ENCODE assay signal across 20 mouse cellular contexts in the genomic region with DNA sequence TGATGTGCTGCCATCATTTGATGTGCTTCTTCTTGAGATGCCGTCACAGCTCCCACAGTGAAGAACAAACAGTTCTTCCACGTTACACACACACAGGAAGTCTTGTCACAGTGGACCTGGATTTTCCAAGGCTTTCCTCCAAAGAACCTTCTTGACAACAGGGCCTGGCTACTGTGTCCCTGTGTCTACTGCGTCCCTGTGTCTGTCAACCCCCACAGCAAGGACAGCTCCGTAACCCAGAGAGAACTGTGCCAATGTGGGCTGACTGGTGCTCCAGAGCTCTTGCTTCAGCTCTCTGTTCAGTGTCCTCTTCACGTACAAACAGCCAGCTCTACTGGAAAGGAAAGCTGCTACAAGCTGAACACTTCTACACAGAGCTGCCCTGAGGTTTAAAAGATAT.
"Had no signal": no experiment of that assay in that cellular context is flagged by ENCODE, and none has a peak within 500 bp of the region (broad histone marks: within the 10 kb centered on the region; RNA-seq: fewer than 3 reads in every experiment).

No protein-coding gene starts in this region.

- H3K4me3 ChIP-seq: layer of hippocampus, adult 2 months; limb, embryonic 10.5 days; limb, embryonic 13.5 days; liver, embryonic 15.5 days; midbrain, embryonic 15.5 days; neural tube, embryonic 12.5 days; stomach, embryonic 15.5 days had no signal

- H3K9me3 ChIP-seq: limb, embryonic 10.5 days; limb, embryonic 13.5 days; liver, embryonic 15.5 days; midbrain, embryonic 15.5 days; neural tube, embryonic 12.5 days; stomach, embryonic 15.5 days had no signal

- H3K9ac ChIP-seq: limb, embryonic 13.5 days; liver, embryonic 15.5 days; midbrain, embryonic 15.5 days; neural tube, embryonic 12.5 days; stomach, embryonic 15.5 days had no signal

- H3K27ac ChIP-seq: kidney, postnatal 0 days; layer of hippocampus, adult 2 months; limb, embryonic 10.5 days; limb, embryonic 13.5 days; liver, embryonic 15.5 days; midbrain, embryonic 15.5 days; neural tube, embryonic 12.5 days; stomach, embryonic 15.5 days had no signal

- H3K36me3 ChIP-seq: liver, embryonic 15.5 days; midbrain, embryonic 15.5 days; stomach, embryonic 15.5 days had no signal

- H3K27me3 ChIP-seq: limb, embryonic 13.5 days; liver, embryonic 15.5 days; midbrain, embryonic 15.5 days; neural tube, embryonic 12.5 days; stomach, embryonic 15.5 days had no signal

- H3K4me2 ChIP-seq: limb, embryonic 13.5 days; liver, embryonic 11.5 days; liver, embryonic 15.5 days; midbrain, embryonic 11.5 days; midbrain, embryonic 15.5 days; neural tube, embryonic 12.5 days; stomach, embryonic 15.5 days had no signal

- H3K4me1 ChIP-seq: limb, embryonic 10.5 days; limb, embryonic 13.5 days; liver, embryonic 15.5 days; midbrain, embryonic 15.5 days; neural tube, embryonic 12.5 days; stomach, embryonic 15.5 days had no signal

- DNase-seq: kidney, adult 2 months; kidney, postnatal 25 days; layer of hippocampus, adult 9-11 months; lung, adult 2 months; lung, postnatal 14 days; lung, postnatal 4 days; retina, postnatal 1 day; right cerebral cortex, postnatal 25 days; spleen, adult 18-20 months; thymus, postnatal 25 days had no signal

- ATAC-seq: midbrain, embryonic 15.5 days had no signal
